Mouse (Mus musculus) left cerebral cortex, adult 2 months (tissue): ENCODE measurements around the gene Sox14. TPM values are rescaled to one million over a fixed set of nuclear protein-coding genes. Genes with fewer than 3 reads are reported as not detected.

Source experiments
- DNase-seq, 2 experiments: peaks; one replicate each; pipeline ENCODE4 v3.0.0; 2021 to 2022; ENCODE audit warnings: low spot score in 2 of 2, mixed read lengths in 1 of 2; ENCODE audit errors: extremely low spot score in 1 of 2
- H3K27ac ChIP-seq: fragments of 200-600 bp; 2 replicates; pipeline ENCODE4 v1.8.1; 2022
- H3K4me3 ChIP-seq: fragments of 200-600 bp; 2 replicates; pipeline ENCODE4 v1.8.1; 2022
- CTCF ChIP-seq: fragments of 200-600 bp; IDR thresholded peaks from 2 replicates; pipeline ENCODE4 v1.8.1; 2022; ENCODE audit warnings: antibody characterized with exemption, mild to moderate bottlenecking, moderate library complexity
- intact Hi-C: fragments of 180-260 bp; cut with DNase I; formaldehyde crosslinking; loops from one replicate; pipeline ENCODE4 v1.15.1; 2025
- total RNA-seq, 2 experiments: library from RNA; stranded (reverse); gene quantifications; 2 replicates each; pipeline ENCODE4 v1.2.3; 2021

Gene Sox14
- total RNA-seq, 2 experiments from 2014 or later, result not detected

DNA sequence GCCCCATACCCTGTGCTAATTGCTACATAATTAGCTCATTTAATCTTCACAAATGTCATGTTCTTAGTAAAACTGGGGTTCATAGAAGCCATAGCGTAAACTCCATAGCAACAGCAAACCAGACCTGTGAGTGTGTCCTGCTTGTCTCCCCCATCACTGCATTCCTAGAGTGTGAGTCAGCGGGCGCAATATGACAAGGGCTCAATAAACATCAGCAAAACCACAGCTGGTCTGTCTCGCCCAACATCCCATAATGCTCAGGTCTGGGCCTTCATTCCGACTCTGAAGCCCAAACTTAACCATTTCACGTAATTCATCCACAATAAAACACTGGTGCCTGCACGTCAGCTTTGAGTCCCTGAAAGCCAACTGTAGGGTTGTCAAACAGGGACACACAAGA lies 37.1 kb downstream of the Sox14 start:
- Histone ChIP-seq H3K4me3 (no peak overlapping the region), H3K27ac (no peak overlapping the region)
- TF ChIP-seq CTCF, result no peak
- intact Hi-C loops, result no loop called here
- no peak for DNase-seq

DNA sequence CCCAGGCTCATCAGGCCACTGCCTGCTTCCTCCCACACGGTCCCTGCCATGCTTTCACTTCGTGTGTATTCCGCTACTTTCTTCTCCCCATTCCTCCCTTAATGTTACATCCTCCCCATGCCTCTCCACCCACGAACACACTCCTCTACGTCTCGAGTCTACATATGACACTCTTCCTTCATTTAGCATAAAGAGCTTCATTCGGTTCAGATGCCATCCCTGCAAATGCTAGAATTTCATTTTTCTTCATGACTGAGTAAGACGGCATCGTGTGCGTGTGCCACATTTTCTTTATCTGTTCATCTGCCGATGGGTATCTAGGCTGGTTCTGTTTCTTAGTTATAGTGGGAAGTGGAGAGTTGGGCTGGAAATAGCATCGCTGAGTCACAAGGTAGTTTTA lies 39.3 kb downstream of the Sox14 start:
- peak; percentile 18 to 33 for DNase-seq
- H3K4me3 ChIP-seq, result 0 out of 2 replicates have a peak overlapping the region, but pooled peaks have one; percentile 13
- TF ChIP-seq CTCF, result no peak
- peak overlapping the region; percentile 63; the same call in 1 of the 2 replicates for H3K27ac ChIP-seq
- intact Hi-C loops, result loop anchor here (1.0 kb wide), 1 partner anchor 116 kb away; no protein-coding TSS in a partner anchor

DNA sequence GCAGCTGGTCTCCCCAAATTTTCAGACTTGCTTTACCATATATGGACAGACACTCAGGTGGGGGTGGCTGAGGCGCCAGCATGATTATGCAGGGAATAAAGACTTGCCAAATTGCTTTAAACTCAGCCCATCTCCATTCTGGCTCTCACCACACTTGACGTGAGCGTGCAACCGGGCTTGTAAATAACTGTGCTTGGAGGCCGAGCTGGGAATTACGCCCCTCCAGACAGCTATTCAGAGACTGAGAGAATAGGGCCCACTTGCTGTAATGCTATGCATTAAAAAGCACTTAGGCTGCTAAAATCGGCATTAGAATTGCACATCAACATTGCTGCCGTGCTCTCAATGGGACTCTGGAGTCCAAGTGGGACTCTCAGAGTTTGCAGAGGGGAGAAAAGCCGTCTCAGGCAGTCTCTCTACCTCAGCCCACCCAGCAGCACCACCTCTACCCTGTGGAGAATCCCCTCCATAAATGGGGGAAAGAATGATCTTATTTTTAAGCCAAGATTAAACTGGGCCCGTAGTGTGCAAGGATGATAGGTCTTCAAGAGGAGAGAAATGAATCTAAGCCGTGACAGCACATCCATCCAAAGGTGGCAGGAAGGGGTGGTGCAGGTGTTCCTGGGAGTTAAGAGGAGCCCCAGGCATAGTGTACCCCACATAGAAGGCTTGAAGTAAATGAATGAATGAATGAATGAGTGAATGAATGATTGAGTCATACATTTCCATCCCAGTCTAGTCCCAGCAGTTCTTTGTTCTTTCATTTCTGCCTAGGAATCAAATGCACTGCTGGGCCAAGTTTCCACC lies 40.1 kb downstream of the Sox14 start:
- intact Hi-C loops, result no loop called here
- no peak for TF ChIP-seq CTCF
- no peak overlapping the region for H3K4me3 ChIP-seq
- DNase-seq, result no peak
- H3K27ac ChIP-seq, result peak overlapping the region; percentile 63; the same call in 1 of the 2 replicates

Other genes starting within 250 kb of the Sox14 start
- 10 to 100 TPM; 32.4 to 33.8 TPM for gene Dzip1l, start 246.7 kb downstream of the Sox14 start, total RNA-seq
- not detected for gene Cldn18, start 158.9 kb downstream of the Sox14 start, total RNA-seq